Mouse (Mus musculus) midbrain, embryonic 12.5 days (tissue): Measurements from ENCODE around the gene Hoxa4. TPM values are rescaled to one million over a fixed set of nuclear protein-coding genes. Genes with fewer than 3 reads are reported as not detected.

Experiments used
- ATAC-seq: fragments of 200-750 bp; cut with Nextera tagmentation; 2 replicates; pipeline ENCODE4 v1.8.0; 2017; ENCODE audit warnings: low read depth, moderate TSS enrichment, moderate library complexity; ENCODE audit not compliant: low FRiP score
- H3K27ac ChIP-seq: fragments of 300-500 bp; sonication (generic); replicated peaks from 2 replicates; pipeline ENCODE4 v1.5.1; 2016; ENCODE audit warnings: mild to moderate bottlenecking
- H3K27me3 ChIP-seq: fragments of 300-500 bp; sonication (generic); 2 replicates; pipeline ENCODE4 v1.6.1; 2016; ENCODE audit warnings: mild to moderate bottlenecking
- H3K36me3 ChIP-seq: fragments of 300-500 bp; sonication (generic); 2 replicates; pipeline ENCODE4 v1.6.1; 2016
- H3K4me1 ChIP-seq: fragments of 300-500 bp; sonication (generic); 2 replicates; pipeline ENCODE4 v1.6.1; 2016
- H3K4me2 ChIP-seq: fragments of 300-500 bp; sonication (generic); replicated peaks from 2 replicates; pipeline ENCODE4 v1.6.1; 2016; ENCODE audit warnings: mild to moderate bottlenecking, moderate library complexity
- H3K4me3 ChIP-seq: fragments of 300-500 bp; sonication (generic); 2 replicates; pipeline ENCODE4 v1.5.1; 2016; ENCODE audit warnings: mild to moderate bottlenecking
- H3K9ac ChIP-seq: fragments of 300-500 bp; sonication (generic); replicated peaks from 2 replicates; pipeline ENCODE4 v1.6.1; 2016; ENCODE audit warnings: mild to moderate bottlenecking, moderate library complexity
- H3K9me3 ChIP-seq: fragments of 300-500 bp; sonication (generic); 2 replicates; pipeline ENCODE4 v1.6.1; 2016; ENCODE audit warnings: mild to moderate bottlenecking
- WGBS: fragments of 180-500 bp; shearing (Covaris S2); methylation state at CpG from one replicate; pipeline ENCODE4 v1.1.7; 2016; 5-methylcytosine and 5-hydroxymethylcytosine counted together
- microRNA counts: library from miRNA; unstranded; fragments of <30 nt; microRNA quantifications from one replicate; lab custom pipeline; 2017
- microRNA-seq: library from miRNA; unstranded; fragments of <30 nt; microRNA quantifications from one replicate; pipeline ENCODE4, GENCODE M21; 2017
- polyA plus RNA-seq: library from polyadenylated mRNA; unstranded; fragments of >200 nt; fragmentation: Nextera tagmentation; extraction: Ambion mirVana; gene quantifications from 2 replicates; pipeline ENCODE4 v1.2.1, GENCODE M21; 2016

Gene Hoxa4
- polyA plus RNA-seq, 1 experiment from 2014 or later: not detected

- Histone ChIP-seq H3K36me3 (no peaks in the 10 kb centered on the region), H3K9ac (no peak overlapping the region), H3K27me3 (peaks cover 98% of the 10 kb centered on the region), H3K4me3 (no peak overlapping the region), H3K4me2 (no peak overlapping the region), H3K9me3 (no peaks in the 10 kb centered on the region), H3K27ac (no peak overlapping the region), H3K4me1 (peaks cover 18% of the 10 kb centered on the region)
- no peak for ATAC-seq
- 2% methylated on average over 20 of the region's 20 CpGs for WGBS
Observed at GRCm38 (mm10) chr6:52156551-52157200, 34.9 kb downstream of the Hoxa4 start.

GRCm38 (mm10) chr6:52155471-52155870, 36.1 kb downstream of the Hoxa4 start:
- WGBS: 44% methylated on average over 3 of the region's 3 CpGs
- no peak for ATAC-seq

GRCm38 (mm10) chr6:52154044-52154443, 37.5 kb downstream of the Hoxa4 start:
- 4% methylated on average over 5 of the region's 5 CpGs for WGBS
- H3K4me3 ChIP-seq: no peak overlapping the region
- peaks cover 96% of the 10 kb centered on the region for H3K27me3 ChIP-seq
- H3K9me3 ChIP-seq: no peaks in the 10 kb centered on the region
- H3K27ac ChIP-seq: no peak overlapping the region
- H3K9ac ChIP-seq: no peak overlapping the region
- no peak for ATAC-seq
- no peak overlapping the region for H3K4me2 ChIP-seq
- H3K36me3 ChIP-seq: no peaks in the 10 kb centered on the region
- peaks cover 15% of the 10 kb centered on the region for H3K4me1 ChIP-seq

More at GRCm38 (mm10) chr6:52155471-52155870, 36.1 kb downstream of the Hoxa4 start:
- Histone ChIP-seq H3K9ac (no peak overlapping the region), H3K27ac (no peak overlapping the region), H3K4me1 (peaks cover 18% of the 10 kb centered on the region), H3K4me3 (no peak overlapping the region), H3K27me3 (peaks cover 97% of the 10 kb centered on the region), H3K4me2 (no peak overlapping the region), H3K9me3 (no peaks in the 10 kb centered on the region), H3K36me3 (no peaks in the 10 kb centered on the region)

- Histone ChIP-seq H3K9ac (no peak overlapping the region), H3K4me1 (peaks cover 7% of the 10 kb centered on the region), H3K27me3 (peaks cover 92% of the 10 kb centered on the region), H3K4me3 (no peak overlapping the region), H3K4me2 (no peak overlapping the region), H3K36me3 (no peaks in the 10 kb centered on the region), H3K9me3 (no peaks in the 10 kb centered on the region), H3K27ac (no peak overlapping the region)
- 2% methylated on average over 6 of the region's 6 CpGs for WGBS
- ATAC-seq: no peak
Observed at GRCm38 (mm10) chr6:52153270-52153669, 38.3 kb downstream of the Hoxa4 start.

DNA sequence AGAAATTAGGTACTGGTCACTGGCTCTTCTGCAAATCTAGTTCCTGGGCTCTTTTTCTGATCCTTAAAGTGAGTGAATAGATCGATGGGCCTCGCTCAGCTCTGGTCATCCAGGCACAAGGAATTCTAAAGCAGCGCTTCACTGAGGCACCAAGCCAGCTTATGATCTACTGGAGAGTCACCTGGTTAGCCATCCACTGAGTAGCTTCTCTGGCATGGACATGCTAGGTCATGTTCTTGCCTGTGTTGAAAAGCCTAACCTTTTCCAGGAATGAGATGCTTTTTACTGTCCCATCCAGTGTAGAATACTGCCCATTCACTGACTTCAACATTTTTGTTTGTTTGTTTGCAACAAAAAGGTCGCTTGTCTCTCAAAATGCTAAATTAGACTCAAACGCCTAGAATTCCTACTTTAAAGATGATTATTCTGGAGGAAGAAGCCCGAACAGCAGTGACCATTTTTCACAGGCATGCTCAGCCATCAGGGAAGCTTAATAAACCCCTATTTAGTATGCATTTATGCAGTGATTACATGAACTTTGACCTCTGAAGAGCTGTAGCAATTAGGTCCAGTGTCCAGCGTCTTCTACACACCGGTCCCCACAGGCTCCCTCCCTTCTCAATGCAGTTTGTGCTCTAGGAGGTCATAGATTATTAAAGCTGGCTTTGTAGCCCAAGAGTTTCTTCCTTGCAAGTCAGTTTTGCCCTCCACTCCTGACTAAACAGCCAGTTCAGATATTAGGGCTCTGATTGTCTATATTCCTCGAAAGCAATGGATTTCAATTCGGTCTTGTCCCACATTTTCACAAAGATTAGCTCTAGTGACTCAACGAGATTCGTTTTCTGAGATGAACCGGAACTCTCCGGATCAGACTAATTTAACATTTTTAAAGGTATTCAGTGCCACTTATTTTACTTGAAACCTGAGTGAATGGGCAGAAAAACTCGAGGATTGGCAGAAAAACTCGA, 39.0 kb downstream of the Hoxa4 start:
- Histone ChIP-seq H3K27me3 (peaks cover 92% of the 10 kb centered on the region), H3K4me2 (no peak overlapping the region), H3K36me3 (no peaks in the 10 kb centered on the region), H3K4me1 (no peaks in the 10 kb centered on the region), H3K4me3 (no peak overlapping the region), H3K27ac (no peak overlapping the region), H3K9me3 (no peaks in the 10 kb centered on the region), H3K9ac (no peak overlapping the region)
- WGBS: 2% methylated on average over 16 of the region's 16 CpGs
- no peak for ATAC-seq

GRCm38 (mm10) chr6:52151571-52151970, 40.0 kb downstream of the Hoxa4 start:
- H3K4me2 ChIP-seq: no peak overlapping the region
- H3K27me3 ChIP-seq: peaks cover 92% of the 10 kb centered on the region
- H3K4me1 ChIP-seq: no peaks in the 10 kb centered on the region
- 3% methylated on average over 4 of the region's 4 CpGs for WGBS
- H3K9ac ChIP-seq: no peak overlapping the region
- no peak overlapping the region for H3K27ac ChIP-seq
- H3K9me3 ChIP-seq: no peaks in the 10 kb centered on the region
- no peaks in the 10 kb centered on the region for H3K36me3 ChIP-seq
- no peak for ATAC-seq
- H3K4me3 ChIP-seq: no peak overlapping the region

DNA sequence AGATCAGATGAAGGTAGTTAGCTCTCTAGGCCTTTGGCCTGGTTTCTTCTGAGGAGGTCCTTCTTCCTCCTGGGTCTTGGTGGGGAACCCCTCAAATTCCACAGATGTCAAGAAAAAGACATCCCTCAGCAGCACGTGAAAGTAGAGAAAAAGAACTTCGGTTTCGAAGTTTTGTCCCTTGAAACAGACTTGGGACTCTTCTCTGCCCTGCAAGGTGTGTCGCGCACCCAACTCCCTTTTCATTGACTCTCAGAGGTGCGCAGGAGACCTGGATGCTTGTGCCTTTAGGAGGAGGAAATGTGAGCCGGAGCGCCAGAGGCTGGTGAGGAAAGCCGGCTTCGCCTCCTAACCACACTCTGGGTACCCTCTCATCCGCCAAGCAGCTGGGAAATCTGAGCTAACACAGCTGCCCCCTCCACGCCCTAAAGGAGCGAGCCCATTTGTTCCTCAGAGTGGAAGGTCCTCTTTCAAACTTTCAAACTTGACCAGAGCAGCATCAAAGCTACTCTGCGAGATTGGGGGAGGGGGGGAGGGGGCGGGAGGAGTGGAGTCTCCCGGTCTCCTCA, 41.1 kb downstream of the Hoxa4 start:
- no peak overlapping the region for H3K9ac ChIP-seq
- WGBS: 3% methylated on average over 16 of the region's 16 CpGs
- no peak overlapping the region for H3K27ac ChIP-seq
- no peaks in the 10 kb centered on the region for H3K9me3 ChIP-seq
- H3K36me3 ChIP-seq: no peaks in the 10 kb centered on the region
- H3K4me3 ChIP-seq: no peak overlapping the region
- peaks cover 92% of the 10 kb centered on the region for H3K27me3 ChIP-seq
- no peak for ATAC-seq
- H3K4me2 ChIP-seq: no peak overlapping the region
- H3K4me1 ChIP-seq: no peaks in the 10 kb centered on the region

MicroRNA genes within 50 kb of the gene (microRNA counts, 519-probe panel; counts per million panel counts)
- microRNA mmu-miR-196b (lab: Ali Mortazavi, UCI): not detected

Small RNAs within 50 kb of the gene (microRNA-seq; reads per million reads assigned to microRNA genes)
- 41.8 reads per million, percentile 42 among the genes with 10 or more reads in this experiment for gene Mir196b

Other genes starting within 250 kb of the Hoxa4 start
- 6.8 and 7.9 TPM in 2 replicates for gene Skap2, start 179.2 kb downstream of the Hoxa4 start, polyA plus RNA-seq
- gene Hoxa1, start 33.4 kb downstream of the Hoxa4 start, polyA plus RNA-seq: 0.48 and 0.83 TPM in 2 replicates
- 0.13 TPM in 1 of 2 replicates, not detected in the other for gene Hoxa2, start 26.9 kb downstream of the Hoxa4 start, polyA plus RNA-seq
- gene 5730596B20Rik, start 14.3 kb downstream of the Hoxa4 start, polyA plus RNA-seq: not detected in 2 replicates
- not detected in 2 replicates for gene Hoxa5, start 12.8 kb upstream of the Hoxa4 start, polyA plus RNA-seq
- gene Hoxa6, start 17.0 kb upstream of the Hoxa4 start, polyA plus RNA-seq: not detected in 2 replicates
- 0.09 TPM in 1 of 2 replicates, not detected in the other for gene Hoxa3, start 21.6 kb upstream of the Hoxa4 start, polyA plus RNA-seq
- gene Gm28308, start 21.6 kb upstream of the Hoxa4 start, polyA plus RNA-seq: not detected in 2 replicates
- not detected in 2 replicates for gene Hoxa7, start 30.1 kb upstream of the Hoxa4 start, polyA plus RNA-seq
- not detected in 2 replicates for gene Hoxa9, start 39.3 kb upstream of the Hoxa4 start, polyA plus RNA-seq
- gene Hoxa10, start 49.1 kb upstream of the Hoxa4 start, polyA plus RNA-seq: not detected in 2 replicates
- not detected in 2 replicates for gene Hoxa11, start 54.1 kb upstream of the Hoxa4 start, polyA plus RNA-seq
- gene Hoxa13, start 69.1 kb upstream of the Hoxa4 start, polyA plus RNA-seq: not detected in 2 replicates
- 0.81 and 0.82 TPM in 2 replicates for gene Evx1, start 121.7 kb upstream of the Hoxa4 start, polyA plus RNA-seq